Mouse (Mus musculus): ENCODE measurements at regions not wholly inside any gene's neighbourhood (a gene's known extent, or its start where the extent isn't known, plus 50 kb on each side); places are given as distances from the start of the nearest gene placed in this dataset.

DNA sequence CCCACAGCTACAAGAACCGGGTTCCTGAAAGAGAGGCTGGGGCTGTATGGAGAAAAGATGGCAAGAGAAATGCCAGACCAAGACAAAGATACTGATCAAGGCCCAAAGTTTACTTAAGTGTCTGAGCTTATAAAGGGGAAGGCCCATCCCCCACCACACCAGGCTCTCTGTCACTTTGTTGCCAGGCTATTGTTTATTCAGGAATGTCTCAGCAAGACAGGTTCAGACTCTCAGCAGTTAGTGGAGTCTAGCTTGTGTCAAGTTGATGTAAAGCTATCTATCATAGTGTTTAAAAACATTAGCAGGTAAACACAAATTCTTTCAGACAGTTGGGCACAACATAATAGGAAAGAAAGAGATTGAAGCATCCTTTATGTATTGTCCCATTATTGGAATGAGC is 244.4 kb upstream of the Crygf start:
- H3K9ac ChIP-seq (ENCODE audit: low read depth, low read length): no peak overlapping the region
- H3K27me3 ChIP-seq (replicated peaks; ENCODE audit: control insufficient read depth, insufficient read depth, low read length): no peaks in the 10 kb centered on the region
- 35% methylated on average over 1 of the region's 1 CpGs for WGBS
- no peaks in the 10 kb centered on the region for H3K9me3 ChIP-seq (ENCODE audit: control insufficient read depth, low read length)
- H3K27ac ChIP-seq (replicated peaks; ENCODE audit: low read depth, low read length): no peak overlapping the region
- no peaks in the 10 kb centered on the region for H3K36me3 ChIP-seq (ENCODE audit: control insufficient read depth, insufficient read depth, low read length)
- DNase-seq (ENCODE audit: low spot score) (peak; percentile 2), ATAC-seq (ENCODE audit: low read depth) (no peak)
- no peak overlapping the region for H3K4me3 ChIP-seq (ENCODE audit: low read depth, low read length)
- H3K4me2 ChIP-seq (ENCODE audit: low read depth, low read length): no peak overlapping the region
- no peaks in the 10 kb centered on the region for H3K4me1 ChIP-seq (ENCODE audit: control insufficient read depth, insufficient read depth, low read length)

- ATAC-seq (ENCODE audit: low read depth) (no peak), DNase-seq (ENCODE audit: low spot score) (no peak)
- H3K4me2 ChIP-seq (ENCODE audit: low read depth, low read length): no peak overlapping the region
- H3K9ac ChIP-seq (ENCODE audit: low read depth, low read length): no peak overlapping the region
- H3K9me3 ChIP-seq (ENCODE audit: control insufficient read depth, low read length): no peaks in the 10 kb centered on the region
- H3K4me3 ChIP-seq (ENCODE audit: low read depth, low read length): no peak overlapping the region
- no peak overlapping the region for H3K27ac ChIP-seq (replicated peaks; ENCODE audit: low read depth, low read length)
- H3K4me1 ChIP-seq (ENCODE audit: control insufficient read depth, insufficient read depth, low read length): no peaks in the 10 kb centered on the region
- no peaks in the 10 kb centered on the region for H3K27me3 ChIP-seq (replicated peaks; ENCODE audit: control insufficient read depth, insufficient read depth, low read length)
- WGBS: 66% methylated on average over 1 of the region's 1 CpGs
- H3K36me3 ChIP-seq (ENCODE audit: control insufficient read depth, insufficient read depth, low read length): no peaks in the 10 kb centered on the region
Observed at GRCm38 (mm10) chr1:65687322-65687721, 239.0 kb upstream of the Crygf start.

GRCm38 (mm10) chr1:65730262-65730661 is 196.1 kb upstream of the Crygf start:
- H3K4me2 ChIP-seq (ENCODE audit: low read depth, low read length): no peak overlapping the region
- H3K4me1 ChIP-seq (ENCODE audit: control insufficient read depth, insufficient read depth, low read length): no peaks in the 10 kb centered on the region
- DNase-seq (ENCODE audit: low spot score) (no peak), ATAC-seq (ENCODE audit: low read depth) (no peak)
- H3K9ac ChIP-seq (ENCODE audit: low read depth, low read length): no peak overlapping the region
- H3K36me3 ChIP-seq (ENCODE audit: control insufficient read depth, insufficient read depth, low read length): no peaks in the 10 kb centered on the region
- H3K27me3 ChIP-seq (replicated peaks; ENCODE audit: control insufficient read depth, insufficient read depth, low read length): no peaks in the 10 kb centered on the region
- 67% methylated on average over 3 of the region's 3 CpGs for WGBS
- H3K27ac ChIP-seq (replicated peaks; ENCODE audit: low read depth, low read length): no peak overlapping the region
- H3K9me3 ChIP-seq (ENCODE audit: control insufficient read depth, low read length): no peaks in the 10 kb centered on the region
- H3K4me3 ChIP-seq (ENCODE audit: low read depth, low read length): no peak overlapping the region

GRCm38 (mm10) chr1:65757951-65758350 is 168.4 kb upstream of the Crygf start:
- no peaks in the 10 kb centered on the region for H3K36me3 ChIP-seq (ENCODE audit: control insufficient read depth, insufficient read depth, low read length)
- WGBS: 71% methylated on average over 2 of the region's 2 CpGs
- no peak overlapping the region for H3K27ac ChIP-seq (replicated peaks; ENCODE audit: low read depth, low read length)
- H3K4me2 ChIP-seq (ENCODE audit: low read depth, low read length): no peak overlapping the region
- DNase-seq (ENCODE audit: low spot score) (no peak), ATAC-seq (ENCODE audit: low read depth) (no peak)
- H3K9ac ChIP-seq (ENCODE audit: low read depth, low read length): no peak overlapping the region
- no peaks in the 10 kb centered on the region for H3K9me3 ChIP-seq (ENCODE audit: control insufficient read depth, low read length)
- H3K4me3 ChIP-seq (ENCODE audit: low read depth, low read length): no peak overlapping the region
- no peaks in the 10 kb centered on the region for H3K27me3 ChIP-seq (replicated peaks; ENCODE audit: control insufficient read depth, insufficient read depth, low read length)
- H3K4me1 ChIP-seq (ENCODE audit: control insufficient read depth, insufficient read depth, low read length): no peaks in the 10 kb centered on the region

DNA sequence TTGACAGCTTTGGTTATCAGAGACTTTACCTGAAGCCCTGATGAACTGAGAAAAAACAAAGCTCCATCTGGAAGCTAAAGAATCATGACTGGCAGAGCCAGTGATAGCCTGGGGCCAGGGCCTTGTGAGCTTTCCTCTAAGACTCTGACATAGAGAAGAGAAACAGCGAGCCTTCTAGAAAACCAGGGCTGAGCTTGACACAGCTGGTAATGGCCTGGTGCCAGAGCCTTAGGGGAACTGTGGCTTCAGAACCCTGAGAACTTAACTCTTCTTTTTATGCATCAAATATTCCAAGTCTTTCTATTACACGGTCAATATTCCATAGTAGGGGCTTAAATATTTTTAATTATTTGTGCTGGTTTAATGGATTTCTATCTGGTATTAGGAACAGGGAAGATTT is 165.2 kb upstream of the Crygf start:
- Histone ChIP-seq H3K27ac (replicated peaks; ENCODE audit: low read depth, low read length) (no peak overlapping the region), H3K27me3 (replicated peaks; ENCODE audit: control insufficient read depth, insufficient read depth, low read length) (no peaks in the 10 kb centered on the region), H3K36me3 (ENCODE audit: control insufficient read depth, insufficient read depth, low read length) (no peaks in the 10 kb centered on the region), H3K9ac (ENCODE audit: low read depth, low read length) (no peak overlapping the region), H3K9me3 (ENCODE audit: control insufficient read depth, low read length) (no peaks in the 10 kb centered on the region), H3K4me1 (ENCODE audit: control insufficient read depth, insufficient read depth, low read length) (no peaks in the 10 kb centered on the region), H3K4me2 (ENCODE audit: low read depth, low read length) (no peak overlapping the region), H3K4me3 (ENCODE audit: low read depth, low read length) (no peak overlapping the region)
- DNase-seq (ENCODE audit: low spot score) (peak; percentile 20), ATAC-seq (ENCODE audit: low read depth) (no peak)
- WGBS: 28% methylated on average over 2 of the region's 2 CpGs

DNA sequence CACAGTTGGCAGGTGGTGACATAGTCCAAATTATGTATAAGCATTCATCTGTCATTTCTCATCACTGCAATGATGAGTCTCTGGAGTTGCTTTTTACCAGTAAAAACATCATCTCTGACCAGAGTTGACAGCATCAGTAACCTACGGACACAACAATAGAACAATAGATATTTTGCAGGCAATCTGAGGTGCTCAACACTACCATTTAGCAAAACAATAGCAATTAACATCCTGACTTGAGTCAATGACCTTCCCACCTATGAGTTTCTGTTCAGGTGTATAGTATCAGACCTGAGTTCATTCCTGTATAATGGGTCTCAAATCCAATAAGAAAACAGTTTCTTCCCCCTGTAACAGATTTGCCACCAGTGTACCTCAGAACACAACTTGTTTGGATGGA is 126.1 kb upstream of the Crygf start:
- no peak overlapping the region for H3K27ac ChIP-seq (replicated peaks; ENCODE audit: low read depth, low read length)
- DNase-seq (ENCODE audit: low spot score) (no peak), ATAC-seq (ENCODE audit: low read depth) (no peak)
- H3K4me1 ChIP-seq (ENCODE audit: control insufficient read depth, insufficient read depth, low read length): no peaks in the 10 kb centered on the region
- 71% methylated on average over 1 of the region's 1 CpGs for WGBS
- no peak overlapping the region for H3K9ac ChIP-seq (ENCODE audit: low read depth, low read length)
- no peak overlapping the region for H3K4me2 ChIP-seq (ENCODE audit: low read depth, low read length)
- no peaks in the 10 kb centered on the region for H3K36me3 ChIP-seq (ENCODE audit: control insufficient read depth, insufficient read depth, low read length)
- H3K4me3 ChIP-seq (ENCODE audit: low read depth, low read length): no peak overlapping the region
- H3K9me3 ChIP-seq (ENCODE audit: control insufficient read depth, low read length): no peaks in the 10 kb centered on the region
- H3K27me3 ChIP-seq (replicated peaks; ENCODE audit: control insufficient read depth, insufficient read depth, low read length): no peaks in the 10 kb centered on the region

GRCm38 (mm10) chr1:65820771-65821170 is 105.5 kb upstream of the Crygf start:
- H3K4me1 ChIP-seq (ENCODE audit: control insufficient read depth, insufficient read depth, low read length): no peaks in the 10 kb centered on the region
- no peak overlapping the region for H3K4me3 ChIP-seq (ENCODE audit: low read depth, low read length)
- no peaks in the 10 kb centered on the region for H3K36me3 ChIP-seq (ENCODE audit: control insufficient read depth, insufficient read depth, low read length)
- H3K9me3 ChIP-seq (ENCODE audit: control insufficient read depth, low read length): no peaks in the 10 kb centered on the region
- no peak overlapping the region for H3K4me2 ChIP-seq (ENCODE audit: low read depth, low read length)
- H3K27ac ChIP-seq (replicated peaks; ENCODE audit: low read depth, low read length): no peak overlapping the region
- ATAC-seq (ENCODE audit: low read depth) (no peak), DNase-seq (ENCODE audit: low spot score) (no peak)
- no peak overlapping the region for H3K9ac ChIP-seq (ENCODE audit: low read depth, low read length)
- WGBS: 75% methylated on average over 5 of the region's 5 CpGs
- H3K27me3 ChIP-seq (replicated peaks; ENCODE audit: control insufficient read depth, insufficient read depth, low read length): no peaks in the 10 kb centered on the region

DNA sequence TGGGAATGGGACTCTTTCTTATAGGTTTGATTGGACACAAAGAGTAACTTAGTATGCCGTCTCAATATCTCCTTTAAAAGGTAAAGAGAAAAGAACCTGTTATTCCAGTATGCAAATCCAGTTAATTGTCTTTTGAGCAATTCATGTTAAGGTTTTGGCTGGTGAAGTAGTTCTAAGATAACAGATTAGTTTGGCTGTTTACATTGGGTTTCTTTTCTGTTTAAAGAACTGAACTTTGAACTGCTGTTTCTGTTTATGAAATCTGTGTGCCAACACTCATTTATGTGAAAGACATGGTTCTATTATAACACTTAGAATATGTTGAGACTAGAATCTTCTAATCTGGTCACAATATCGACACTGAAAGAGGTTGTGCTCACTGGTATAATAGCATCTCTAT is 85.2 kb upstream of the Crygf start:
- ATAC-seq (ENCODE audit: low read depth): no peak
- Histone ChIP-seq H3K9ac (ENCODE audit: low read depth, low read length) (no peak overlapping the region), H3K27me3 (replicated peaks; ENCODE audit: control insufficient read depth, insufficient read depth, low read length) (no peaks in the 10 kb centered on the region), H3K27ac (replicated peaks; ENCODE audit: low read depth, low read length) (no peak overlapping the region), H3K4me2 (ENCODE audit: low read depth, low read length) (no peak overlapping the region), H3K9me3 (ENCODE audit: control insufficient read depth, low read length) (no peaks in the 10 kb centered on the region), H3K4me1 (ENCODE audit: control insufficient read depth, insufficient read depth, low read length) (no peaks in the 10 kb centered on the region), H3K4me3 (ENCODE audit: low read depth, low read length) (no peak overlapping the region), H3K36me3 (ENCODE audit: control insufficient read depth, insufficient read depth, low read length) (no peaks in the 10 kb centered on the region)
- DNase-seq (ENCODE audit: low spot score): no peak
- 76% methylated on average over 2 of the region's 2 CpGs for WGBS

- no peaks in the 10 kb centered on the region for H3K36me3 ChIP-seq (ENCODE audit: control insufficient read depth, insufficient read depth, low read length)
- H3K9me3 ChIP-seq (ENCODE audit: control insufficient read depth, low read length): no peaks in the 10 kb centered on the region
Observed at GRCm38 (mm10) chr1:65847005-65847404, 79.3 kb upstream of the Crygf start.

More at GRCm38 (mm10) chr1:65847005-65847404, 79.3 kb upstream of the Crygf start:
- Histone ChIP-seq H3K4me3 (ENCODE audit: low read depth, low read length) (no peak overlapping the region), H3K27ac (replicated peaks; ENCODE audit: low read depth, low read length) (no peak overlapping the region), H3K9ac (ENCODE audit: low read depth, low read length) (no peak overlapping the region), H3K4me2 (ENCODE audit: low read depth, low read length) (no peak overlapping the region), H3K4me1 (ENCODE audit: control insufficient read depth, insufficient read depth, low read length) (no peaks in the 10 kb centered on the region), H3K27me3 (replicated peaks; ENCODE audit: control insufficient read depth, insufficient read depth, low read length) (no peaks in the 10 kb centered on the region)
- DNase-seq (ENCODE audit: low spot score): no peak
- ATAC-seq (ENCODE audit: low read depth): no peak
- 66% methylated on average over 2 of the region's 2 CpGs for WGBS
